ENCODE assay signal across 8 mouse cellular contexts in the genomic region with DNA sequence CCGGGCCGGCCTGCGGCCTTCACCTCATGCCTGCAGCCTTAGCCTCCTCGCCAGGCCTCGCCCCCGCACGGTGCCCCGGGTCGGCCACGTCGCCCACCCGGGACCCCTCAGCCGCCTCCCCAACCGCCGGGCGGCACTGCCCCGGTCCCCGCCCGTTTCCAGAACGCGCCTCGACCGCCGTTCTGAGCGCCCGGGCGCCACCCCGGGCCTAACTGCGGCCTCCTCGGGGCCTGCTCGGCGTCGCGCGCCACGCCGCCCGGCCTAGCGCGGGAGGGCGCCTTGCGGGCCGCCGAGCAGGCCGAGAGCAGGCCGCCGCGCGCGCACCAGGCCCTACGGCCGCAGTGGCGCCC. TPM values are rescaled to one million over a fixed set of nuclear protein-coding genes. Genes with fewer than 3 reads are reported as not detected.
DNase-seq lines count a peak whose midpoint lies in the region; ATAC-seq and TF ChIP-seq lines count a peak whose summit lies in the region.

No protein-coding gene starts in this region.

- H3K4me2 ChIP-seq in forebrain, embryonic 13.5 days: peak overlapping the region; percentile 73
- peak overlapping the region; percentile 75 for H3K4me2 ChIP-seq in liver, embryonic 14.5 days (ENCODE audit: low read depth)

- peak overlapping the region; percentile 43 for H3K4me3 ChIP-seq in kidney, adult 2 months (ENCODE audit: insufficient read depth, low read depth, low read length)
- H3K4me3 ChIP-seq in G1E (ENCODE audit: low read depth, low read length): peak overlapping the region; percentile 73
- peak overlapping the region; percentile 57 for H3K4me3 ChIP-seq in forebrain, embryonic 13.5 days
- peak overlapping the region; percentile 73 to 86 for H3K4me3 ChIP-seq in liver, embryonic 14.5 days (ENCODE audit: insufficient read depth in 1 of 2, low read depth in 2 of 2, low read length in 2 of 2)

- TF ChIP-seq CTCF in kidney, adult 2 months (conservative IDR thresholded peaks at IDR 0.05; ENCODE audit: insufficient read depth, insufficient read length, low read depth, low read length): no peak
- TF ChIP-seq CTCF in G1E (IDR thresholded peaks at IDR 0.05; ENCODE audit: low read depth, low read length): no peak
- no peak for TF ChIP-seq CTCF in liver, embryonic 14.5 days (IDR thresholded peaks at IDR 0.05; ENCODE audit: low read depth)

- no peak for DNase-seq in kidney, adult 2 months
- DNase-seq in kidney, postnatal 14 days: no peak
- DNase-seq in G1E (ENCODE audit: low spot score): no peak
- DNase-seq in liver, embryonic 14.5 days (ENCODE audit: low read depth in 3 of 3, low spot score in 3 of 3): no peak
- DNase-seq in frontal cortex, postnatal 14 days (ENCODE audit: low spot score in 2 of 2): no peak
- no peak for DNase-seq in Muller cell, postnatal 12 days (ENCODE audit: inconsistent ontology term)

- no peak for ATAC-seq in G1E (ENCODE audit: extremely low read depth, insufficient number of reproducible peaks, low FRiP score, poor library complexity, severe bottlenecking)
- peak; percentile 68; the same call in 1 of the 2 replicates for ATAC-seq in forebrain, embryonic 13.5 days
- ATAC-seq in liver, embryonic 14.5 days (ENCODE audit: insufficient read depth): peak; percentile 74
- ATAC-seq in erythroid progenitor cell, adult 5-6 weeks (replicated peaks; ENCODE audit: low FRiP score, poor library complexity, severe bottlenecking): no peak

- H3K9me3 ChIP-seq in G1E (replicated peaks): no peaks in the 10 kb centered on the region
- no peaks in the 10 kb centered on the region for H3K9me3 ChIP-seq in forebrain, embryonic 13.5 days (replicated peaks)
- H3K9me3 ChIP-seq in liver, embryonic 14.5 days (ENCODE audit: control insufficient read depth, low read length): no peaks in the 10 kb centered on the region

- H3K27me3 ChIP-seq in kidney, adult 2 months (replicated peaks; ENCODE audit: control insufficient read depth, insufficient read depth, low read length): no peaks in the 10 kb centered on the region
- H3K27me3 ChIP-seq in G1E (ENCODE audit: insufficient read depth, low read length): no peaks in the 10 kb centered on the region
- H3K27me3 ChIP-seq in forebrain, embryonic 13.5 days: peaks cover 24% of the 10 kb centered on the region
- peaks cover 2% of the 10 kb centered on the region; the same call in 1 of the 2 replicates for H3K27me3 ChIP-seq in liver, embryonic 14.5 days (ENCODE audit: control insufficient read depth, insufficient read depth, low read length)

- no peak for TF ChIP-seq POLR2A in kidney, adult 2 months (IDR thresholded peaks at IDR 0.05; ENCODE audit: low read depth, low read length)

- peak overlapping the region; percentile 100 for H3K27ac ChIP-seq in kidney, adult 2 months (ENCODE audit: insufficient read depth, low read depth, low read length)
- peak overlapping the region; percentile 99 for H3K27ac ChIP-seq in forebrain, embryonic 13.5 days
- H3K27ac ChIP-seq in liver, embryonic 14.5 days: peak overlapping the region; percentile 88

- WGBS in kidney, adult 2 months: 2% methylated on average over 30 of the region's 53 CpGs
- WGBS in forebrain, embryonic 13.5 days: 28% methylated on average over 45 of the region's 53 CpGs
- WGBS in liver, embryonic 14.5 days (ENCODE audit: insufficient replicate concordance): 14% methylated on average over 47 of the region's 53 CpGs

- no peak for TF ChIP-seq EP300 in liver, embryonic 14.5 days (IDR thresholded peaks at IDR 0.05; ENCODE audit: low read depth)

- no peaks in the 10 kb centered on the region for H3K36me3 ChIP-seq in kidney, adult 2 months (ENCODE audit: control insufficient read depth, insufficient read depth, low read length)
- no peaks in the 10 kb centered on the region for H3K36me3 ChIP-seq in G1E (replicated peaks)
- H3K36me3 ChIP-seq in forebrain, embryonic 13.5 days (ENCODE audit: poor library complexity, severe bottlenecking): no peaks in the 10 kb centered on the region
- no peaks in the 10 kb centered on the region for H3K36me3 ChIP-seq in liver, embryonic 14.5 days (replicated peaks; ENCODE audit: control insufficient read depth, insufficient read depth, low read depth)

- H3K4me1 ChIP-seq in kidney, adult 2 months (ENCODE audit: control insufficient read depth, insufficient read depth, low read length): peaks cover 4% of the 10 kb centered on the region; the same call in 1 of the 2 replicates
- peaks cover 8% of the 10 kb centered on the region for H3K4me1 ChIP-seq in G1E (ENCODE audit: insufficient read depth, low read depth, low read length)
- H3K4me1 ChIP-seq in forebrain, embryonic 13.5 days: peaks cover 10% of the 10 kb centered on the region
- peaks cover 0 to 7% of the 10 kb centered on the region in 2 experiments; a peak in 3 of 4 replicates for H3K4me1 ChIP-seq in liver, embryonic 14.5 days (replicated peaks; ENCODE audit: control insufficient read depth in 2 of 2, insufficient read depth in 2 of 2, low read length in 1 of 2)

- peak overlapping the region; percentile 88 for H3K9ac ChIP-seq in forebrain, embryonic 13.5 days
- H3K9ac ChIP-seq in liver, embryonic 14.5 days (replicated peaks): peak overlapping the region; percentile 86

RNA-seq across cellular contexts. Expression of a gene that starts 0.8 kb away (rescaled TPM):
- 4.2 and 5.4 TPM in 2 replicates for polyA plus RNA-seq in kidney, adult 2 months (2012; rRNA removed)
- total RNA-seq in G1E (2014; fragmentation: Nextera tagmentation) (41.8 and 60.7 TPM in 2 replicates), G1E (2017) (36.8 and 49.4 TPM in 2 replicates)
- polyA plus RNA-seq in G1E (2012): 1.5 and 2.0 TPM in 2 replicates
- polyA plus RNA-seq in forebrain, embryonic 13.5 days (2015; fragmentation: Nextera tagmentation; extraction: Ambion mirVana): 30.1 and 32.4 TPM in 2 replicates
- polyA plus RNA-seq in liver, embryonic 14.5 days (2012; rRNA removed): 2.6 and 4.1 TPM in 2 replicates
- 12.9 and 13.8 TPM in 2 replicates for polyA plus RNA-seq in liver, embryonic 14.5 days (2014; fragmentation: Nextera tagmentation; extraction: Ambion mirVana)
- total RNA-seq in erythroid progenitor cell, adult 5-6 weeks (2015; ENCODE audit: low replicate concordance): 27.8 and 30.2 TPM in 2 replicates
- 26.2 and 27.2 TPM in 2 replicates for total RNA-seq in erythroid progenitor cell, adult 5-6 weeks (2017; ENCODE audit: low replicate concordance)

Comparison
In these comparisons a context has a peak if more than half of its experiments do, and no peak if none do; other contexts are left out.
1. ATAC-seq: peak in forebrain, embryonic 13.5 days (single experiment) and liver, embryonic 14.5 days (single experiment); none in G1E (single experiment) and erythroid progenitor cell, adult 5-6 weeks (single experiment).
2. Peak in every context shown above with its lines, with median percentiles within 50 percentile points of each other: H3K27ac ChIP-seq and H3K4me3 ChIP-seq.